Mouse (Mus musculus) right cerebral cortex, postnatal 36 days (tissue): ENCODE measurements around the gene Zfp433.
"Not testable (repeated sequence)": the region's sequence is repeated elsewhere in the genome, so short reads cannot be mapped to it uniquely, and the experiment has no call there.

Experiments used
- DNase-seq, 2 experiments: peaks; one replicate each; pipeline ENCODE4 v3.0.0; 2022; ENCODE audit warnings: low spot score in 2 of 2, mixed read lengths in 1 of 2

Zfp433 gene

GRCm38 (mm10) chr10:81704531-81705301, at the start of gene Zfp433:
Gene Zfp433 (plus strand): TSS chr10:81704825.
- DNase-seq, result not testable (repeated sequence)

GRCm38 (mm10) chr10:81655178-81655577, 49.4 kb upstream of the Zfp433 start:
- no peak for DNase-seq

- DNase-seq, result no peak
Observed at GRCm38 (mm10) chr10:81656174-81656573, 48.5 kb upstream of the Zfp433 start.

GRCm38 (mm10) chr10:81687114-81687513, 17.5 kb upstream of the Zfp433 start:
- not testable (repeated sequence) for DNase-seq

- DNase-seq, result not testable (repeated sequence)
Observed at GRCm38 (mm10) chr10:81770506-81771403, 66.1 kb downstream of the Zfp433 start, which contains the start of gene Gm3055. Gene Gm3055 (minus strand): TSS chr10:81771161.

GRCm38 (mm10) chr10:81771404-81771777, 66.8 kb downstream of the Zfp433 start:
- DNase-seq, result not testable (repeated sequence)
